Mouse (Mus musculus): ENCODE data around the gene Iqce.

DNA sequence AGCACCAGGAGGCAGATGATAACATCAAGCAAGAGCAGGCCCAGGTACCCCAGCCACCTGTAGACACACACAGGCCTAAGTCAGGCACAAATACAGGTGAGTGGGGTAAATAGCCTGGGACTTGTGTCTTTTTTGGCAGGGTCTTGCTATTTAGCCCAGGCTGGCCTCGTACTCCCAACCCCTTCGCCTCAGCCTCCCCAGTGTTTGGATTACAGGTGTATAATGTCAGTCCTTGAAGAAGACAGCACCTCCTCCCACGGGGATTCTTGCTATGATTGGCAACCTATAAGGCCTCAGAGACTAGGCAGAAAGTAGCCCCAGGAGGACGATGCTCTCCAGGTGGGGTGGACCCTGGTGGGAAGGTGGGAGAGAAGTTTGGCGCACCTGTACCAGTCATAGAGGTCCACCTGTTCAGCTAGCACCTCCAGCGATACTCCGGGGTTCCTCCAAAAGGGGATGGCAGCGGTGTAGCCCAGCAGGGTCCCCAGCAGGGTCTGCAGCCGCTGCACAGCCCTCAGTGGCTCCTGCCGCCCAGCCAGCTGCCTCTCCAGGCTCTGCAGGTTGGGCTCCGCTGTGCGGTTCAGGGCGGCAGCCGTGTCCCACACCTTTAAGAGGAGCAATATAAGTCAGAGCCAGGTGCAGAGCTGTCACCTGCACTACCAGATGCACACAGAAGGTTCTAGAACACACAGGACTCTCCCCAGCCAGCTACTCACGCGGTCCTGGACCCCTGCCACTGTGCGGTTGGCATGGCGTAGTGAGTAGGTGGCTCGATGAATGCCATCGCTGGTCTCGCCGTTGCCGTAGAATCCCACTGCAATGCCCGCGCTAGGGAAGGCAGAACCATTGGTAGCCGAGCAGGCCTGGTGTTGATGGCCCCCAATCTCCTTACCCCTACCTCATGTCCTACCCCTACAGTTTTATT lies 67.1 kb downstream of the Iqce start:
- no peak for TF ChIP-seq CTCF (IDR thresholded peaks at IDR 0.05; ENCODE audit: borderline replicate concordance, insufficient read depth, low read length)
- no peak for TF ChIP-seq POLR2A (IDR thresholded peaks at IDR 0.05; ENCODE audit: low read depth, low read length)

All from embryonic fibroblast, embryonic 13.5 days (primary cell).